Mouse (Mus musculus) forebrain, embryonic 14.5 days (tissue): ENCODE data around the gene P3h4. TPM values are rescaled to one million over a fixed set of nuclear protein-coding genes. Genes with fewer than 3 reads are reported as not detected.

Source experiments
- ATAC-seq: fragments of 200-750 bp; cut with Nextera tagmentation; 2 replicates; pipeline ENCODE4 v1.8.0; 2017; ENCODE audit warnings: mild to moderate bottlenecking, moderate library complexity
- DNase-seq: peaks from one replicate; pipeline ENCODE4 v3.0.0-alpha.2; 2015; ENCODE audit warnings: low spot score
- H3K27ac ChIP-seq: fragments of 300-500 bp; sonication (generic); 2 replicates; pipeline ENCODE4 v1.5.1; 2014; ENCODE audit warnings: low read depth, mild to moderate bottlenecking, control low read depth, low read length, moderate library complexity
- H3K27me3 ChIP-seq: fragments of 300-500 bp; sonication (generic); replicated peaks from 2 replicates; pipeline ENCODE4 v1.6.1; 2014; ENCODE audit warnings: low read length, control low read depth, mixed read lengths; ENCODE audit not compliant: control insufficient read depth, insufficient read depth
- H3K36me3 ChIP-seq: fragments of 300-500 bp; sonication (generic); 2 replicates; pipeline ENCODE4 v1.6.1; 2014; ENCODE audit warnings: low read length, control low read depth; ENCODE audit not compliant: control insufficient read depth, insufficient read depth
- H3K4me1 ChIP-seq: fragments of 300-500 bp; sonication (generic); 2 replicates; pipeline ENCODE4 v1.6.1; 2014; ENCODE audit warnings: antibody characterized with exemption, low read length, control low read depth; ENCODE audit not compliant: control insufficient read depth, insufficient read depth
- H3K4me2 ChIP-seq: fragments of 300-500 bp; sonication (generic); 2 replicates; pipeline ENCODE4 v1.6.1; 2014; ENCODE audit warnings: mild to moderate bottlenecking, control low read depth, low read length
- H3K4me3 ChIP-seq: fragments of 300-500 bp; sonication (generic); 2 replicates; pipeline ENCODE4 v1.5.1; 2014; ENCODE audit warnings: low read depth, low read length, control low read depth
- H3K9ac ChIP-seq: fragments of 300-500 bp; sonication (generic); 2 replicates; pipeline ENCODE4 v1.6.1; 2014; ENCODE audit warnings: mild to moderate bottlenecking, low read length, control low read depth, moderate library complexity
- H3K9me3 ChIP-seq: fragments of 300-500 bp; sonication (generic); replicated peaks from 2 replicates; pipeline ENCODE4 v1.6.1; 2016; ENCODE audit warnings: low read length, control low read depth, mixed read lengths; ENCODE audit not compliant: control insufficient read depth
- WGBS: fragments of 180-500 bp; shearing (Covaris S2); extraction: QIAGEN DNeasy Blood & Tissue Kit; methylation state at CpG from one replicate; pipeline ENCODE4 v1.1.7; 2014; 5-methylcytosine and 5-hydroxymethylcytosine counted together
- polyA plus RNA-seq: library from polyadenylated mRNA; unstranded; fragments of >200 nt; fragmentation: Nextera tagmentation; extraction: Ambion mirVana; gene quantifications from 2 replicates; pipeline ENCODE4 v1.2.1, GENCODE M21; 2014

The P3h4 gene
- polyA plus RNA-seq, 1 experiment from 2014 or later, result 14.5 TPM

DNA sequence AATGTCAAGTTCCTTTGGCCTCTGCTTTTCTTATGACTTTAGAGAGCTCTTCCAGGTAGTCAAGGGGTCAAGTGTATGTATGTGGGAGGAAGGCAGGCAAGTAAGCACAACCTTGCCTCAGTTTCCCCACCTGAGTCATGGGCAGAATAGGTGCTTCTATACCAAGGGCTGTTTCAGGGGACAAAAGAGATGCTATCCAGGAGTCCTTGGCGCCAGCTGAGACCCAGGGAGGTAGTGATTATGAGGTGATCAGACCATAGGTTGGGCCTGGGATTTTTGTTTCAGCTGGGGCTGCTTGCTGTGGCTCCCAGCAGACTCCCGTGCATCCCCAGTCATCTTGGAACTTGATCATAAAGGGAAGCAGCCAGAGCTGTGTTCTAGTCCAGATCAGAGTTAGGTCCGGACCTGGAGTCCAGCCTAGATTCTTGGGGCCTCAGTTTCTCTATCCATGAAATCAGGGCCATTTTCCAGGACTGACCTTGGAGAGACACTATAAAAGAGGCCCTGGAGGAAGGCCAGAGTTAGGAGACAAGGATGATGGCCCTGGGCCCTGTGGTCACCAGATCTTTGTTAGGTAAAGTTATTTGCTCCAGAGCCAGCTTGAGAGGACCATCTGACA lies 10.1 kb downstream of the P3h4 start:
- H3K9me3 ChIP-seq, result no peaks in the 10 kb centered on the region
- no peak overlapping the region for H3K9ac ChIP-seq
- peaks cover 3% of the 10 kb centered on the region; the same call in 1 of the 2 replicates for H3K4me1 ChIP-seq
- no peak overlapping the region for H3K27ac ChIP-seq
- H3K27me3 ChIP-seq, result no peaks in the 10 kb centered on the region
- no peak overlapping the region for H3K4me3 ChIP-seq
- DNase-seq (no peak), ATAC-seq (no peak)
- 87% methylated on average over 3 of the region's 3 CpGs for WGBS
- H3K4me2 ChIP-seq, result no peak overlapping the region
- peaks cover 6% of the 10 kb centered on the region; the same call in 1 of the 2 replicates for H3K36me3 ChIP-seq

DNA sequence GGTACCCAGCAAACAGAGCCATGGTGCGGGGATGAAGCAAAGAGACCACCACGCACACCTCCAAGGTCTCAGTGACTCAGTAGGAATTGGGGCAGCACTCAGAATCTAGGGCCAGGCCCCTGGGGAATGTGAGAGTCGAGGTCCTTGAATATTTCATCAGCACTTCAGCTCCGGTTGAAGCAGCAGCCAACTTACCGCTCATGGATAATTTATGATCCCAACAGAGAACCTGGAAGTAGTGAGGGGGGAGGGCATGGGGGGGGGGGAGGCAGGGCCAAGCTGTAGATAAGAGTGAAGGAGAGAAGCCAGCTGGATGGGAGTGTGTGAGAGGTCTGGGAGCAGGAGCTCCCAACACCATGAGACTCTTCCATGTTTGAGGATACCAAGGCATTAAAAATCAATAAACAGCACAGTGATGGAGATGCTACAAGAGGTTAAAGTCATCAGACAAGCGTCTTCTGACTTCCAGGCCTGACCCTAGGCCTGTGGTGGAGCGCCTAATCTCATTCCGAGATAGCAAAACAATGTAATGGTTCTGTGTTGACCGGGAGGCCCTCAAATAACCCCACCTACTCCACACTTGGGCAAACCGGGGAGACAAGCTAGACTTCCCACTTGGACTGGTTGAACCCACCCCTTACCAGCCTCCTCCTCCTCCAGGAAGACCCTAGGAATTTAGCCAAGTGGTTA lies 11.0 kb downstream of the P3h4 start:
- Histone ChIP-seq H3K4me1 (peaks cover 3% of the 10 kb centered on the region; the same call in 1 of the 2 replicates), H3K27me3 (no peaks in the 10 kb centered on the region), H3K9me3 (no peaks in the 10 kb centered on the region), H3K36me3 (no peaks in the 10 kb centered on the region), H3K4me3 (no peak overlapping the region), H3K27ac (no peak overlapping the region), H3K4me2 (no peak overlapping the region), H3K9ac (no peak overlapping the region)
- DNase-seq (no peak), ATAC-seq (no peak)
- WGBS, result 84% methylated on average over 10 of the region's 10 CpGs

DNA sequence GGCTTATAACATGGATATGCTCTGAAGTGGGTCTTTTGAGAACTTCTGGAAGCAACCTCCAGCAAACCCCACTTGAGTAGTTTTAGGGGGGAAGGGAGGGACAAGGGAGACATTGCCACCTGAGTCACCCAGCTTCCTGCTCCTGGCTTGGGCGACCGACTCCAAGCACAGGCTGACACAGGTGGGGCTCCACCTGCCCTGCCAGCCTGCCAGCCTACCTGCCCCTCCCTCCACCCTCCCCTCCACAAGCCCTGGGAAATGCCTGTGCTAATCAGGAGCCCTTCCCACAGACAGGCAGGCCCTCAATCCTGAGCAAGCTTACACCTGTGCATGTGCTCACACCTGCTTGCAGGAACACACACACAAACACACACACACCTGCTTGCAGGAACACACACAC lies 12.0 kb downstream of the P3h4 start:
- no peak overlapping the region for H3K27ac ChIP-seq
- H3K9me3 ChIP-seq, result no peaks in the 10 kb centered on the region
- no peak overlapping the region for H3K4me2 ChIP-seq
- H3K27me3 ChIP-seq, result no peaks in the 10 kb centered on the region
- H3K36me3 ChIP-seq, result no peaks in the 10 kb centered on the region
- 87% methylated on average over 2 of the region's 2 CpGs for WGBS
- ATAC-seq (no peak), DNase-seq (no peak)
- H3K4me1 ChIP-seq, result peaks cover 3% of the 10 kb centered on the region; the same call in 1 of the 2 replicates
- no peak overlapping the region for H3K9ac ChIP-seq
- H3K4me3 ChIP-seq, result no peak overlapping the region

DNA sequence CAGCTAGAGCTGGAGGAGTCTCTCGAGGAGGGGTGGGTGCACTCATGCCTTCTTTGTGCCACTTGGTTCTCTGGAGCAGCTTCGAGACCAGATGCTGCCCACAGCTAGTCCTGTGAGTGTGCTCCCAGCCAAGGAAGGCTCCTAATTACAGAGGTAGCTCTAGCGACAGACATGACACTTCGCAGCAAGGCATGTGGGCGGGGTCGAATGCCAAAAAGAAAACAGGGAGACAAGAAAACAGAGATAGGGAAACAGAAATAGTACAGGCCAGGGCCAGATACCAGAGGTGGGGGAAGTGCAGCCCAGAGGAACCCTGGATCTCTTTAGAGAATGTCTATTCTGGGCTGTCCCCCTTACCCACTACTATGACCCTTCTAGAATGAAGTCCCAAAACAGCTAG lies 12.4 kb downstream of the P3h4 start:
- Histone ChIP-seq H3K9me3 (no peaks in the 10 kb centered on the region), H3K27ac (no peak overlapping the region), H3K9ac (no peak overlapping the region), H3K27me3 (no peaks in the 10 kb centered on the region), H3K4me1 (peaks cover 3% of the 10 kb centered on the region; the same call in 1 of the 2 replicates), H3K36me3 (no peaks in the 10 kb centered on the region), H3K4me3 (no peak overlapping the region), H3K4me2 (no peak overlapping the region)
- DNase-seq, result no peak
- WGBS, result 49% methylated on average over 6 of the region's 6 CpGs
- ATAC-seq, result no peak

DNA sequence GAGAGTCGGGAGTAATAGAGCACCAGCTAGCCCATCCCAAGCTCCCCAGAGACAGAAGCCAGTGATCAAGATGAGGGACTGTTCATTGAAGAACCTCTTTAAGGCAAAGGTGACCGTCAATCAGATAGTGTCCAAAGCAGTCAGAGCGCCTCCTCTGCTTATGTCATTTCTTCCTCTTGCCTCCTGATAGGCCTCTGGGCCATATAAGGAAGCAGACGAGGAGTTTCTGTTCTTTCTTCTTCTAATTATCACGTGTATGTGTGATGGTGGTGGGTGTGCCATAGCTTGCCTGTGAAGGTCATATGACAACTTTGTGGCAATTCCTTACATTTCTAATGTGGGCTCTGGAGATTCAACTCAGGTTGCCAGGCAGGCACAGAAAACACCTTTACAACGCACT lies 13.8 kb downstream of the P3h4 start:
- H3K9ac ChIP-seq, result no peak overlapping the region
- H3K36me3 ChIP-seq, result no peaks in the 10 kb centered on the region
- DNase-seq, result no peak
- peaks cover 10% of the 10 kb centered on the region; the same call in 1 of the 2 replicates for H3K4me1 ChIP-seq
- no peak for ATAC-seq
- no peak overlapping the region for H3K4me3 ChIP-seq
- no peak overlapping the region for H3K4me2 ChIP-seq
- 76% methylated on average over 6 of the region's 6 CpGs for WGBS
- no peak overlapping the region for H3K27ac ChIP-seq
- peaks cover 10% of the 10 kb centered on the region; the same call in 1 of the 2 replicates for H3K27me3 ChIP-seq
- H3K9me3 ChIP-seq, result no peaks in the 10 kb centered on the region

DNA sequence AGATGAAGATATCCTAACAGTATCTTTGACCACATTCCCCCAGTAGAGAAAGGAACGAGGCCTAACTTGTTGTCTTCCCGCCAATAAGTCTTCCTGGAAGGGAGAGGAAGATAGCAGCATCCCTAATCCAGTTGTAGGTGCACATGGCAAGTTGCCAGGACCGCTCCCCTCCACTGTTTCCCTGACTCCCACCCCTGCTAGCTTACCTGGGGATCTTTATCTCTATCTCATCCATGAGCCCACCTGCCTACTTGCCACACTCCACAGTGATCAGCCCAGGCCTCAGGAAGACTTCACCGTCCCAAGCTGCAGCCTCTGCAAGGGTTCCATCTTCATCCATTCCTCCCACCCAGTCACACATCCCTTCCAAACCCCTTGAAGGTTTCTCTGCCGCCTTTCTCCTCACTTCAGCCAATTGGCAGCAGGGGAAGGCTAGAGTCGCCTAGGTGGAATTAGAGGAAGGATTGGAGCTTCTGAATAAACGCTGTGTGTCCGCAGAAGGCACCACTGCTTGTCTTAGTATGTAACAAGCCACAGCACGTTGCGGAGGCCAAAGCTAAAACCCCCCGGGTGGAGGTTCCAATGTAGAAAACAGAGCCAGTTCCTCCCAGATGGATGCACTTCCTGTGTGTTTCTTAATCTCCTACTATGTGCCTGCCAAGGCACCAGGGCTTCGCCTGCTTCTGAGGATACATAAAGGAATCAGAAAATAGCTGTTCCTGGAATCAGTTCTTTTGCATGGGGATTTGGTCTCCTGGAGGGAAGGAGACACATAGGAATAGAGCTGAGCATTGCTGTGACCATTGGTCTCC lies 14.7 kb downstream of the P3h4 start:
- Histone ChIP-seq H3K9me3 (no peaks in the 10 kb centered on the region), H3K4me2 (no peak overlapping the region), H3K4me3 (no peak overlapping the region), H3K27me3 (peaks cover 14% of the 10 kb centered on the region; the same call in 1 of the 2 replicates), H3K36me3 (no peaks in the 10 kb centered on the region), H3K9ac (no peak overlapping the region), H3K4me1 (peaks cover 13% of the 10 kb centered on the region; the same call in 1 of the 2 replicates), H3K27ac (no peak overlapping the region)
- ATAC-seq, result no peak
- WGBS, result 78% methylated on average over 12 of the region's 12 CpGs
- DNase-seq, result no peak

DNA sequence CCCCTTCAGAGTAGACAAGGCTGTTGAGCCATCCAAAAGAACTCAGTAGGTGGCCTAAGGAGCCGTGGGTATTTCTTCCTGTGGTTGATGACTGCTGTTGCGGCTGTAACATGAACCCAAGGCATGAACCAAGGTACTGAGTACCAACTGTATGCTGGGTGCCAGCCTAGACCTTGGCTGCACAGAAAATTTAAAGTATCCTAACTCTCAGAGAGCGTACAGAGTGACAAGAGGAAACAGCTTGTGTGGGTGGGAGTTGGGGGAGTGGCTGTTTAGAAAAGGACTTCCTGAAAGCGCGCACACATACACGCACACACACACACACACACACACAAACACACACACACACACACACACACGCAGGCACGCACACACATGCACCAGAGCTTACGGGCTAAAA lies 15.3 kb downstream of the P3h4 start:
- H3K4me2 ChIP-seq, result no peak overlapping the region
- H3K27me3 ChIP-seq, result peaks cover 14% of the 10 kb centered on the region; the same call in 1 of the 2 replicates
- H3K4me1 ChIP-seq, result peaks cover 13% of the 10 kb centered on the region; the same call in 1 of the 2 replicates
- no peak overlapping the region for H3K4me3 ChIP-seq
- H3K27ac ChIP-seq, result no peak overlapping the region
- H3K9ac ChIP-seq, result no peak overlapping the region
- H3K9me3 ChIP-seq, result no peaks in the 10 kb centered on the region
- DNase-seq, result no peak
- ATAC-seq, result no peak
- no peaks in the 10 kb centered on the region for H3K36me3 ChIP-seq
- WGBS, result 81% methylated on average over 9 of the region's 9 CpGs

DNA sequence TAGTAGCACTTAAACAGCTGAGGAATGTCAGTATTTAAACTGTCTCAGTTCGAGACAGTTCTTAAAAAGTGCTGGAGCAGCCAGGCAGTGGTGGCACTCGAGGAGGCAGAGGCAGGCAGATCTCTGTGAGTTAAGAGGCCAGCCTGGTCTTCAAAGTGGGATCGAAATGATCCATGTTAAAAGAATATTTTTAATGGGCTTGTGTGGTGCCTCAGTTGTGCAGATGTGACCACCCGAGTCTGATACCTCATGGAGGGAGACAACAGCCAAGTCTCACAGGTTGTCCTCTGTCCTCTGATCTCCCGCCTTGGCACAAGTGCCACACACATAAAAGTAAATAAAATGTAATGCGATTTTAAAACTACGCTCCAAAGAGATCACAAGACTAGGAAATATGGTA lies 16.1 kb downstream of the P3h4 start:
- H3K4me1 ChIP-seq, result peaks cover 13% of the 10 kb centered on the region; the same call in 1 of the 2 replicates
- ATAC-seq (no peak), DNase-seq (no peak)
- H3K27me3 ChIP-seq, result peaks cover 14% of the 10 kb centered on the region; the same call in 1 of the 2 replicates
- no peak overlapping the region for H3K4me3 ChIP-seq
- no peaks in the 10 kb centered on the region for H3K9me3 ChIP-seq
- H3K27ac ChIP-seq, result no peak overlapping the region
- H3K9ac ChIP-seq, result no peak overlapping the region
- H3K36me3 ChIP-seq, result no peaks in the 10 kb centered on the region
- H3K4me2 ChIP-seq, result no peak overlapping the region
- WGBS, result 96% methylated on average over 7 of the region's 7 CpGs
